Mouse (Mus musculus) embryonic facial prominence, embryonic 15.5 days (tissue): ENCODE results near the gene Nr2e1. TPM values are rescaled to one million over a fixed set of nuclear protein-coding genes. Genes with fewer than 3 reads are reported as not detected.

Source experiments
- ATAC-seq: fragments of 200-750 bp; cut with Nextera tagmentation; 2 replicates; pipeline ENCODE4 v1.8.0; 2017; ENCODE audit warnings: low read depth, moderate TSS enrichment; ENCODE audit not compliant: insufficient number of reproducible peaks, low FRiP score, low TSS enrichment
- H3K27ac ChIP-seq: fragments of 300-500 bp; sonication (generic); replicated peaks from 2 replicates; pipeline ENCODE4 v1.5.1; 2015; ENCODE audit warnings: mild to moderate bottlenecking, inconsistent platforms
- H3K27me3 ChIP-seq: fragments of 300-500 bp; sonication (generic); 2 replicates; pipeline ENCODE4 v1.6.1; 2015; ENCODE audit warnings: inconsistent platforms
- H3K36me3 ChIP-seq: fragments of 300-500 bp; sonication (generic); 2 replicates; pipeline ENCODE4 v1.6.1; 2015; ENCODE audit warnings: mild to moderate bottlenecking, inconsistent platforms
- H3K4me1 ChIP-seq: fragments of 300-500 bp; sonication (generic); 2 replicates; pipeline ENCODE4 v1.6.1; 2015; ENCODE audit warnings: inconsistent platforms
- H3K4me2 ChIP-seq: fragments of 300-500 bp; sonication (generic); replicated peaks from 2 replicates; pipeline ENCODE4 v1.6.1; 2015; ENCODE audit warnings: mild to moderate bottlenecking, inconsistent platforms
- H3K4me3 ChIP-seq: fragments of 300-500 bp; sonication (generic); replicated peaks from 2 replicates; pipeline ENCODE4 v1.5.1; 2015; ENCODE audit warnings: mild to moderate bottlenecking, inconsistent platforms
- H3K9ac ChIP-seq: fragments of 300-500 bp; sonication (generic); 2 replicates; pipeline ENCODE4 v1.6.1; 2015; ENCODE audit warnings: inconsistent platforms
- H3K9me3 ChIP-seq: fragments of 300-500 bp; sonication (generic); replicated peaks from 2 replicates; pipeline ENCODE4 v1.6.1; 2016; ENCODE audit warnings: inconsistent platforms
- WGBS: fragments of 180-500 bp; shearing (Covaris S2); methylation state at CpG from one replicate; pipeline ENCODE4 v1.1.7; 2015; 5-methylcytosine and 5-hydroxymethylcytosine counted together
- polyA plus RNA-seq: library from polyadenylated mRNA; unstranded; fragments of >200 nt; fragmentation: Nextera tagmentation; extraction: Ambion mirVana; gene quantifications from 2 replicates; pipeline ENCODE4 v1.2.1, GENCODE M21; 2015

Nr2e1 gene
- polyA plus RNA-seq, 1 experiment from 2014 or later, result 1.7 TPM

- H3K27ac ChIP-seq, result no peak overlapping the region
- peaks cover 97% of the 10 kb centered on the region for H3K27me3 ChIP-seq
- no peak overlapping the region for H3K4me3 ChIP-seq
- H3K9me3 ChIP-seq, result no peaks in the 10 kb centered on the region
- H3K9ac ChIP-seq, result no peak overlapping the region
- no peaks in the 10 kb centered on the region for H3K36me3 ChIP-seq
- WGBS, result 3% methylated on average over 15 of the region's 15 CpGs
- ATAC-seq, result no peak
- no peak overlapping the region for H3K4me2 ChIP-seq
- peaks cover 20% of the 10 kb centered on the region for H3K4me1 ChIP-seq
Observed at GRCm38 (mm10) chr10:42577525-42578280, 5.7 kb downstream of the Nr2e1 start.

- Histone ChIP-seq H3K9me3 (no peaks in the 10 kb centered on the region), H3K36me3 (no peaks in the 10 kb centered on the region), H3K27ac (no peak overlapping the region), H3K4me3 (no peak overlapping the region), H3K9ac (no peak overlapping the region), H3K27me3 (peaks cover 95% of the 10 kb centered on the region), H3K4me1 (peaks cover 9% of the 10 kb centered on the region), H3K4me2 (no peak overlapping the region)
- ATAC-seq, result no peak
- 5% methylated on average over 10 of the region's 10 CpGs for WGBS
Observed at GRCm38 (mm10) chr10:42574639-42575038, 8.8 kb downstream of the Nr2e1 start.

GRCm38 (mm10) chr10:42572971-42573370, 10.5 kb downstream of the Nr2e1 start:
- Histone ChIP-seq H3K27me3 (peaks cover 93% of the 10 kb centered on the region), H3K4me3 (0 out of 2 replicates have a peak overlapping the region, but pooled peaks have one; percentile 3), H3K36me3 (no peaks in the 10 kb centered on the region), H3K27ac (no peak overlapping the region), H3K4me2 (no peak overlapping the region), H3K4me1 (peaks cover 5% of the 10 kb centered on the region; the same call in 1 of the 2 replicates), H3K9ac (no peak overlapping the region), H3K9me3 (no peaks in the 10 kb centered on the region)
- WGBS, result 3% methylated on average over 15 of the region's 15 CpGs
- no peak for ATAC-seq

- no peak overlapping the region for H3K9ac ChIP-seq
- no peak for ATAC-seq
- H3K27me3 ChIP-seq, result peaks cover 92% of the 10 kb centered on the region
- H3K36me3 ChIP-seq, result no peaks in the 10 kb centered on the region
- H3K4me3 ChIP-seq, result 0 out of 2 replicates have a peak overlapping the region, but pooled peaks have one; percentile 3
- under 1% methylated on average over 20 of the region's 20 CpGs for WGBS
- H3K4me2 ChIP-seq, result no peak overlapping the region
- peaks cover 5% of the 10 kb centered on the region; the same call in 1 of the 2 replicates for H3K4me1 ChIP-seq
- no peak overlapping the region for H3K27ac ChIP-seq
- H3K9me3 ChIP-seq, result no peaks in the 10 kb centered on the region
Observed at GRCm38 (mm10) chr10:42572567-42572966, 10.9 kb downstream of the Nr2e1 start.

- H3K4me1 ChIP-seq, result no peaks in the 10 kb centered on the region
- H3K27me3 ChIP-seq, result peaks cover 47% of the 10 kb centered on the region
- no peak overlapping the region for H3K4me2 ChIP-seq
- H3K36me3 ChIP-seq, result no peaks in the 10 kb centered on the region
- no peak overlapping the region for H3K9ac ChIP-seq
- no peak overlapping the region for H3K27ac ChIP-seq
- no peaks in the 10 kb centered on the region for H3K9me3 ChIP-seq
- H3K4me3 ChIP-seq, result no peak overlapping the region
- 3% methylated on average over 12 of the region's 12 CpGs for WGBS
- no peak for ATAC-seq
Observed at GRCm38 (mm10) chr10:42562272-42562671, 21.2 kb downstream of the Nr2e1 start.

GRCm38 (mm10) chr10:42559581-42560200, 23.7 kb downstream of the Nr2e1 start:
- ATAC-seq, result no peak
- H3K4me1 ChIP-seq, result no peaks in the 10 kb centered on the region
- no peak overlapping the region for H3K27ac ChIP-seq
- 59% methylated on average over 5 of the region's 5 CpGs for WGBS
- no peaks in the 10 kb centered on the region for H3K36me3 ChIP-seq
- H3K4me2 ChIP-seq, result no peak overlapping the region
- no peak overlapping the region for H3K4me3 ChIP-seq
- no peaks in the 10 kb centered on the region for H3K9me3 ChIP-seq
- H3K9ac ChIP-seq, result no peak overlapping the region
- peaks cover 21% of the 10 kb centered on the region for H3K27me3 ChIP-seq

- 97% methylated on average over 3 of the region's 3 CpGs for WGBS
- no peak for ATAC-seq
- Histone ChIP-seq H3K27ac (no peak overlapping the region), H3K4me2 (no peak overlapping the region), H3K4me1 (no peaks in the 10 kb centered on the region), H3K9ac (no peak overlapping the region), H3K27me3 (no peaks in the 10 kb centered on the region), H3K9me3 (no peaks in the 10 kb centered on the region), H3K36me3 (no peaks in the 10 kb centered on the region), H3K4me3 (no peak overlapping the region)
Observed at GRCm38 (mm10) chr10:42546507-42546906, 36.9 kb downstream of the Nr2e1 start.

- WGBS, result 81% methylated on average over 6 of the region's 6 CpGs
- no peaks in the 10 kb centered on the region for H3K27me3 ChIP-seq
- H3K4me3 ChIP-seq, result no peak overlapping the region
- ATAC-seq, result no peak
- H3K4me1 ChIP-seq, result no peaks in the 10 kb centered on the region
- no peaks in the 10 kb centered on the region for H3K36me3 ChIP-seq
- no peak overlapping the region for H3K27ac ChIP-seq
- no peak overlapping the region for H3K9ac ChIP-seq
- H3K4me2 ChIP-seq, result no peak overlapping the region
- no peaks in the 10 kb centered on the region for H3K9me3 ChIP-seq
Observed at GRCm38 (mm10) chr10:42545707-42546503, 37.5 kb downstream of the Nr2e1 start.

- Histone ChIP-seq H3K9ac (no peak overlapping the region), H3K4me2 (no peak overlapping the region), H3K27ac (no peak overlapping the region), H3K4me3 (no peak overlapping the region), H3K9me3 (no peaks in the 10 kb centered on the region), H3K27me3 (no peaks in the 10 kb centered on the region), H3K36me3 (peaks cover 27% of the 10 kb centered on the region), H3K4me1 (no peaks in the 10 kb centered on the region)
- no peak for ATAC-seq
- 76% methylated on average over 9 of the region's 9 CpGs for WGBS
Observed at GRCm38 (mm10) chr10:42537571-42538316, 45.7 kb downstream of the Nr2e1 start.

GRCm38 (mm10) chr10:42533836-42534453, 49.5 kb downstream of the Nr2e1 start:
- 87% methylated on average over 11 of the region's 11 CpGs for WGBS
- no peaks in the 10 kb centered on the region for H3K9me3 ChIP-seq

More at GRCm38 (mm10) chr10:42533836-42534453, 49.5 kb downstream of the Nr2e1 start:
- Histone ChIP-seq H3K9ac (no peak overlapping the region), H3K27ac (no peak overlapping the region), H3K4me2 (no peak overlapping the region), H3K27me3 (no peaks in the 10 kb centered on the region), H3K36me3 (peaks cover 43% of the 10 kb centered on the region), H3K4me3 (no peak overlapping the region), H3K4me1 (no peaks in the 10 kb centered on the region)
- no peak for ATAC-seq
